Mouse (Mus musculus) kidney, postnatal 36 days (tissue): ENCODE results near the gene Susd1.
A peak's percentile ranks its signal among the peaks of the same experiment; 100 is the strongest.

Experiments used
- DNase-seq, 2 experiments: peaks; one replicate each; pipeline ENCODE4 v3.0.0; 2021 to 2022; ENCODE audit warnings: mixed read lengths in 2 of 2

Gene Susd1

DNA sequence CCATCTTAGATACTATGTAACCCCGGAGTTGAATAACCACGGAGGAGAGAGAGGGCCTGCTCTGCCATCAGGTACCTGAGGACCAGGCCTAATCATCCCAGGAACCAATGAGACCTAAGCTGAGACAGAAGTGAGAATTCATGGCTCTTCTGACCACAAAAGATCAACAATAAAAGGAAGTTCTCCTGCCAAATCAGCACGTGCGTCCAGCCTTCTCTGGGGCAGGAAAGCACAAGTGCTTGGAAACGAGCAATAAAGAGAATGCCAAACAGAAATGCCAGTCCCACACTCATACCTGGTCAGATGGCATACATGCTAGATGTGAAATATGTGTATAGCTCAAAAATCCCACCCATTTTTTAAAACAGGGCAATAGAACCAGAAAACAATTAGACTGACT is 58.6 kb downstream of the Susd1 start:
- no peak for DNase-seq

DNA sequence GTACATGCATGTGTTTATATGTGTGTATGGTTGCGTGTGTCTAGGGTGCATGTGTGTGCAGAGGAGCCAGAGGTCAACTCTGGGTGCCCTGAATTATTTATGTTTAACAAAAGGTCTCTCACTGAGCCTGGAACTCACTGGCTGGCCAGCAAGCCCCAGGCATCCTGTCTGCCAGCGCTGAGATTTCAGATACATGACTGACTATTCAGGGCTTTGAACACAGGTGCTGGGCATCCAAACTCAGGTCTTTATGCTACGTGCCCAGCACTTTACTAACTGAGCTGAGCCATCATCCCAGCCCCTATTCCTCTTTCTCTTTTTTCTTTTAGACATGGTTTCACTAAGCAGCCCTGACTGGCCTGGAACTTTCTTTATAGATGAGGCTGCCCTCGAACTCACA is 59.8 kb downstream of the Susd1 start:
- no peak for DNase-seq

DNA sequence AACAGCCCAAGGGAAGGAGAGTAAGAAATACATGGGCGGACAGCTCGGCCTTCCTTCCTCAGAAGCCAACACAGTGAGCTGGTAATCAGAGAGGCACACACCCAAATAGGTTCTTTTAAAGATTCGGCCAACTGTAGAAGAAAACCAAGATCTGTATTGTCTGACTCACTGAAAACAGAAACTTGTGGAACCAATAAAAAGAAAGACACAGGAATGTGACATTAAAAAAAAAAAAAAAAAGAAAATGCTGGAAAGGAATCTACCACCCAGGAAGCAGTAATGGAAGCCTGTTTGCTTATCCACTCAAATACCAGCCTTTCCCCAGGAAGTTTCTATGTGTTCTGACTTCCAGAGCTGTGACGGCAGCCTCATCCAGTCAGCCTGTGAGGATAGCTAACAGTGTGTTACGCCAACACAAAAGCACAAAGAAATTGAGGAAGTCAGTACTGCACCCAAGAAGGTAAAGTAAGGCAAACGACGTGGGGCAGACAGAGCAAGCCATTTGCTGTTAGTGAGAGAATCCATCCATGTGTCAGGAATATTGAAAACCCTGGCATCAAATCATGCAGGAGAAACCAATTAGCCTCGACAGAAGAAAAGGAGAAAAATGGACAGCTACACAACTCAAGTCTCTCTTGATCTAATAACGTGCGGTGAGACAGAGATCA is 64.0 kb downstream of the Susd1 start:
- no peak for DNase-seq

DNA sequence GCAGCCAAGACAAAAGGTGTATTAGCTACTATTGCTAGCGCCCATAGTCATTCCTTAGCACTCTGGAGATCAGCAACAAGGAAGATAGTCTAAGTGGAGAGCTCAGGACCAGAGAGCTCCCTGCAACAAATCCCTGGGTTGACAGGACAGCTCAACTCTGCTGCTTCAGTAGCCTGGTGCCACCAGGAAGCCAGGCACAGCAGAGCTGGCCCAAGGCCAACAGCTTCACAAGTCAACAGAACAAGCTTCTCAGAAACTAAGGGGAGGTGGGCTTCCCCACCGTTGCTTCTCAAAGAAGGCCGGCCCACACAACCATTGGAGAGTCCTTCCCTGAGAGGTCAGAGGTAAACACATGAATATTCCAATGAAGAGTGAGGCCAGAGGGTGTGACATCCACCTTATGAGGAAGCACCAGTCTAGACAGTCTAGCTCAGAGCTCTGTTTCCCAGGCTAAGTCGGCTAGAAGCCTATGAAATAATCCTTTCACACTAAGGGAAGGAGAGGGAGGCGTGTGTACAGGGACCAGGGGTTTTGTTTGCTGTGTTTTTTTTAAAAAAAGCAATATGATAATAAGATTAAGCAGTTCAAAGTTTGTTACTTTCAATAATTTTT is 65.8 kb downstream of the Susd1 start:
- peak in 1 of 2 experiments; percentile 56 for DNase-seq

DNA sequence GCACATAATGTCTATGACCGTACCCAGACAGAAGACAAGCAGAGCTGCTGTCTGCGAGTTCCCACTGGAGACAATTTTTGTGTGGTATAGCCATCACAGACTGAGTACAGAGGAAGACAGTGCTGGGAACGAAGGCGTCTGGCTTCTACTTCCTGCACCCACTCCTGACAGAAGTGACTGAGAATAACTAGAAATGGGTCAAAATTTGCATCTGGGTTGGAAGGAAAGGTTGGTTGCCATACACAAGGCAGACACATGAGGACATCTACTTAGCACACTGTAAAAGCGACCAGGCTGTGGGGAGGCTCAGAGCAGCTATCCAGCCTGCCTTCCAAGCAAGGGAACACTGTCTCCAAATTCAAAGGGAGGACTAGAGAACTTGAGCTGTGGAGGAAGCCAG is 66.5 kb downstream of the Susd1 start:
- no peak for DNase-seq

DNA sequence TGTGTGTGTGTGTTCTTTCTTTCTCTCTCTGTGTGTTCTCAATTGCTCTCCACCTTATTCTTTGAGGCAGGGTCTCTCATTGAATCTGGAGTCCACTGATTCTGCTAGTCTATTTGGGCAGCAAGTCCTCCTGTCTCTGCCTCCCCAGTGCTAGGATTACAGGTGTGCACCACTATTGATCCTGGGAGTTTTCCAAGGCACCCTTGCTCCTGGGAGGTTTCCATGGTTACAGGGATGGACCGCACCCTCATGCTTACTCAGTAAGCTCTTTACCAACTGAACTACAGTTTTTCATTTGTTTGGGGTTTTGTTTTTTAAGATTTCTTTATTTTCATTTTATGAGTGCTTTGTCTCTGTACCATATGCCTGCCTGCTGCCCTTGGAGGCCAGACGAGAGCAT is 68.5 kb downstream of the Susd1 start:
- no peak for DNase-seq

DNA sequence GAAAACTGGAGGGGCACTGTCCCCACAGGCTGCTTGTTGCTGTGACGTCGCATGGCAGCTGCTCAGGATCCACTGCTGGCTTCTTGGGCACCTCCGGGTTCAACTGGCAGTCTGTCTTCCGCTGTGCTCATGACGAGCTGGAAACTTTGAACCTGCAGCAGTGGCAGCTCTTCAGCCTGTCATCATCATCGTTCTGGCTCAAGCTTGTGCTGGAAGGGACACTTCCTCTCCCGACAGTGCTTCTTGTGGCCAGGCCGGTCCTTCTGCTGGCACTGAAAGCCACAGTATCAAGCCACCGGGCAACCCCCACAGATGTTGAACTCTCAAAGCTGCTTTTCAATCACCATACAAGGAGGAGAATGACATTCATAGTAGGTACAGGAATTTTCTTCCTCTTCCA is 70.3 kb downstream of the Susd1 start:
- no peak for DNase-seq

DNA sequence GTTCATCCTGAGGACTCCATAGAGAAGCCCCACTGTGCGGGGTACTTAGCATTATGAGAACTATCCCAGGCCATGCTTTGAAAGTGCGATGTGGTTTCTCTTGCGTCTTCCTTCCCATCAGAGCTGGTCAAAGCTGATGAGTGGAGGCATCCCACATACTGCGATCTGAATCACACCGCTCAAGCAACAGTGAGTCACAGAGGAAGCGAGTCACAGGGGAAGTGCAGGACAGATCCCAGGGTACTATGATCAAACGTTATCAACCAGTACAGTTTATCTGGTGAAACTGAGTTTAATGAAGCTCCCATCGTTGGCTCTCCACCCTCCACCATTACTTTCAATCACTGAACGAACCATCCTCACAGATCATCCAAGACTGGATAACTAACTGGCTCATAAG is 72.2 kb downstream of the Susd1 start:
- DNase-seq: no peak

DNA sequence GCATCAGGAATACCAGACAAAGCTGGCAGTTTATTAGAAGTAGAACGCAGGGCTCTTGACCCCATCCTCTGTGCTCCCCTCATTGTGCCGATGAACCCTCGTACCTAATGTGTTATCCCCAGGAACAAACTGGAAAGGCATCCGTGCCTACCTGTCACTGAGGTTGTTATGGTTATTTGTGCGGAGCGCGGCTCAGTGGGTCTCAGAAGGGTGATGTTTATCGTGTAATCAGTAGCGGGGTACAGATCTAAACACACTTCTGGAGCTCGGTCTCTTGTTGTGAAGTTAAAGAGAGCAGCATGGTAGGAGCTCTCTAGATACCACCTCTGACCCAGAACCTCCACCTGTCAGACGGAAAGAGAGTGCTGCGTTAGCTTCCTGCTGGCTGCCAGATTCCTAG is 72.9 kb downstream of the Susd1 start:
- no peak for DNase-seq

DNA sequence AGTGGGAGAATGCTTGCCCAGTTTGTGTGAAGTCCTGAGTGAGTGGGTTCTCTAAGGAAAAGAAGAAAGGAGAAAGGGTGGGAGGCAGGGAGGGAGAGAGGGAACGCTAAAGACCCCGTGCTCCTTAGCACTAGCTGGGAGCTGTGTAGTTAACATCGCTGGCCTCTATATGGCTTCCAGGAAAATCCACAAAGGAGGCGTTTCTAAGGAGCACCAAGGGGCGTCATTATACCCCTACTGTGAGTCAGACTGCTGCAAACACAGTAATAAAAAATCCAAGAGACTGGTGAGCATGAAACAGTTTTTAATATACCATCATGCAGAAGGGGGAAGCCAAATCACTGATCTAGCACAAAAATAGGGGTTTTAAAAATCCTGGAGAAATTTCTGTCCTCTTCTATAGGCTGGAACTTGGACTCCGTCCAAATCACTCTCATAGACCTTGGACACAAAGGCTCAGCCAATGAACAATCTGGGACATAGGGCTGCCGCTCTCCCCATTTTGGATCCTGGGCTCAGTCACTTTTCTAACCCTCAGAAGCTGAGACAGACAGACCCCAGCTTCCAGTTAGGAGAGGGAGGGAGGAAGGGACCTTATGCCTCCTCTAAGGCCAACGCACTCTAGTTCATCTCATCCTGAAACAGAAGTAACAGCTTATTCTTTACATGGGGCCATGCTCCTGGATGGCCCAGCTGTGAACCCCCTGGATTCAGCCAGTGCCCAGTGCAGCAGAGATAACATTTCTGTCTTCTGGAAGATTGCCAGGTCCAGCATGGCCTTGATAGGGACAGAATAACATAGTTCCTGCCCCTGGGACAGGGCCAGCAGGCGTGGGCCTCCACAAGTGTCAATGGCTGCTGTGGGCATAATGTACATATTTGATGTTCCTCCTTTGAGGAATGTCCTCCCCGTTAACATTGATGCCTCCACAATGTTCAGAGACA is 73.9 kb downstream of the Susd1 start:
- no peak for DNase-seq

DNA sequence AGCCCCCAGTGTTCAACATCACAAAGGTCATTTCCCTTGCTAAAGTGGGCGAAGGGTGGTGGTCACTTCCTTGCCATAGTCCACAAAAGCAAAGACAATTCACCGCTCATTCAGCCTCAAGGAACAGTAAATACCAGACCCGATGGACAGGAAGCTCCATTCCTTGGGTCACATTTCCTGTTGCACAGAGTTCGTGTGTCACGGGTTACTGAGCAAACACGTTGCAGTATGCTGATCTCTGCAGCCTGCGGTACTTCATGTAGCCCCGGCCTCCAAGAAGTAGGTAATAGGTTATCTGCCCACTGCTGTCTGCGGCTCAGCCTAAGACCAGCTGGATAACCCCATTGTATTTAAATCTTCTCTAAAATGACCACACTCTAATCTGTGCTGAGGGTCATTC is 75.4 kb downstream of the Susd1 start:
- peak; percentile 62 to 73 for DNase-seq

DNA sequence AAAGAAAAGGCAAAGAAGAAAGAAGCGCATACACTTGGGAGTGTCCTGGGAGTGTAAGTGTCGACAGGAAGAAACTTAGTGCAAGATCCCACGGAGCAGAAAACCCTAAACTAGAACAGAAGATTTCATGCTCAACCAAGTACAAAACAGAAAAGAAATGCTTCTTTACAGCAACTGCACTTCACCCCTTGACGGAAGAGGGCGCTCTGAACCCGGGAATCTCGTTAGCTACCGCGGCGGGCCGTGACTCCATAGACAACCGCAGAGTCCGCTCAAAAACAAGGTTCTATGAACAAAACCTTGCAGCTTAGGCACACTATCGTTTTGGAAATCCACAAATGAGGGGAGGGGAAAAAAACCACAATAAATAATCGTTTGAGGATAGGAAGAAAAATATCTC is 77.7 kb downstream of the Susd1 start:
- DNase-seq: peak; percentile 76 to 94

DNA sequence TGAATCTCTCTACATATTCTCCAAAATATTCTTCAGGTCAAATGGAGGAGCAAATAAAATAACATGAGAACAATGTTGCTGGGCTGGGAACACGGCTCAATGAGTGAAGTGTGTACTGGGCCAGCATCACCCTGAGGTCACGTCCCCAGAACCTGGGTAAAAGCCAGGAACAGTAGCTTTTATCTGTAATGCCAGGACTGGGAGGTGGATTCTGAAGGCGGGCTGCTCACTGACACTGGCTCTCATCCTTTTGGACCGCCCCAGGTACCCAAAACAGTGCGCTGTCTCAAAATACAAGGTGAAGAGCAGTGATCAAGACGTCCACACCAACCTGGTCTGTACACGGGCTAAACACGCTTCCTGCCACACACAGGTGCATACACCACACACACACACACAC is 78.5 kb downstream of the Susd1 start:
- no peak for DNase-seq

DNA sequence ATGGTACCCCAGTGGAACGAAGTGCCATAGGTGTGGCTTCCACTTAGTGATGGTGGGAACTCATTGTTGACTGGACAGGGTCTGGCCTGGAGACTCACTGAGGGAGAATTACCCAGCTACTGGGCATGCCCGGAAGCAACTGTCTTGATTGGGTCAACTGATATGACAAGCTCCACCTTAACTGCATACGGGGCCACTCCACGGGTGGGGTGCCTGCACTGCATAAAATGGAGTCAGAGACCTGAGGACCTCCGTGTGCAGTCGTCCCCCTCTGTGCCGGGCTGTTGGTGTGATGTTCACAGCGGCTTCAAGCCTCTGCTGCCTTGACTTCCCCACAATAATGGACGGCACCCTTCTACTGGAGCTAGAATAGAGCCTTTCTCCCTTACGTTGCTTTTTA is 79.5 kb downstream of the Susd1 start:
- no peak for DNase-seq

DNA sequence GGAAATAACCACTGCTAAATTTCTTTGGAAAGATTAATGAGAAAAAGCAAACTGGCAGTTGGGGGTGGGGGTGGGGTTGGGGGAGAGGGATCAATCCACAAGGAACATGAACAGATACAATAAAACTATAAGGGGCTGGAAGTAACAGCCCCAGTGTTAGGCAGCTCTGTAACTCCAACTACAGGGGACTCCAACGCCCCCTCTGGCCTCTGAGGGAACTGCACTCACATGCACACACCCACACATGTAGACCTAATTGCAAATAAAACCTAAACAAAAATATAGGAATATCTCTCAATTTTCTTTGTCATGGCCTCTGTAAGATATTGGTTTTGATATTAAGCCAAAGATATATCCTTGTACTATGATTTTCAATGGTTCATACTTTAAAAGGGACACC is 83.0 kb downstream of the Susd1 start:
- DNase-seq: no peak

DNA sequence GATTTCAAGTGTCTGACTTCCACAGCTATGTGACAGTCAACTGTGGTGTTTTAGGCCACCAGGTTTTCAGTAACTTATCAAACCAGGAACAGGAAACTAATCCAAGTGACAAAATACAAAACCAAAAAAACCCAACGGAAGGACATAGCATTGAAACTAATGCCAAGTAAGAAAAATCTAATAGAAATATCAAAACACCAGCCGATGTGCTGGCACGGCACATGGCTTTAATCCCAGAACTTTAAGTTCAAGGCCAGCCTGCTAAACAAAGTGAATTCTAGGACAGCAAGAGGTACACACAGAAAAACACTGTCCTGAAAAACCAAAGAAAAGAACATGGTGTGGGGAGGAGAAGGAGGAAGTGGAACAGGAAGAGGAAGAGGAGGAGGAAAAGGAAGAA is 83.8 kb downstream of the Susd1 start:
- no peak for DNase-seq

DNA sequence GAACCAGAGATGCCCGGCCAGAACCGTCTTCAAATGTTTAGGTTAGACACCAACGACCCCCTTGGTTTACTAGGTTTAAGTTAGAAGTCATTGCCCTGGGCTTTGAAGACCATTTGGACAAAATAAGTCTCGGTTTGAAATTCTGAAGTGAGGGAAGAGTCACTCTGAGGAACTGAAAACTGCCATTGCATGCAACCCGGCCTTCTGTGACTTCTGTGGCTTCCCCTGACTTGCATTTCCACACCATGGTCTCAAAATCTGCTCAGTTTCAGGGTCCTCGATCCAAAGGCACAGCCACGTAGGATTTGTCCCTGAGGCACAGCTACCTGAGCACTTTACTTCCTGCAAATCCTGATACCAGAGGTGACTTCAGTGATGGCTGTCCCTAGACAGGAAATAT is 86.5 kb downstream of the Susd1 start:
- DNase-seq: no peak

DNA sequence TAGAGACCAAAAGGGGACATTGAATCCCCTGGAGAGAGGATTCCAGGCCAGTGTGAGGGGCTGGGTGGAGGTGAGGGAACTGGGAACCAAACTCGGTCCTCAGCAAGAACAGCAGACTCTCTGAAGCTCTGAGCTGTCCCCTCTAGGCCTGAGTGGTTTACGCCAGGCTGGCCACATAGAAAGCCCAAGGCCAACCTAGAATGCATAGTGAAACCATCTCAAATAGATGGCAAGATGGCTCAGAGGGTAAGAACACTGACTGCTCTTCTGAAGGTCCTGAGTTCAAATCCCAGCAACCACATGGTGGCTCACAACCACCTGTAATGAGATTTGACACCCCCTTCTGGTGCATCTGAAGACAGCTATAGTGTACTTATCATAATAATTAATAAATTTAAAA is 88.1 kb downstream of the Susd1 start:
- no peak for DNase-seq

DNA sequence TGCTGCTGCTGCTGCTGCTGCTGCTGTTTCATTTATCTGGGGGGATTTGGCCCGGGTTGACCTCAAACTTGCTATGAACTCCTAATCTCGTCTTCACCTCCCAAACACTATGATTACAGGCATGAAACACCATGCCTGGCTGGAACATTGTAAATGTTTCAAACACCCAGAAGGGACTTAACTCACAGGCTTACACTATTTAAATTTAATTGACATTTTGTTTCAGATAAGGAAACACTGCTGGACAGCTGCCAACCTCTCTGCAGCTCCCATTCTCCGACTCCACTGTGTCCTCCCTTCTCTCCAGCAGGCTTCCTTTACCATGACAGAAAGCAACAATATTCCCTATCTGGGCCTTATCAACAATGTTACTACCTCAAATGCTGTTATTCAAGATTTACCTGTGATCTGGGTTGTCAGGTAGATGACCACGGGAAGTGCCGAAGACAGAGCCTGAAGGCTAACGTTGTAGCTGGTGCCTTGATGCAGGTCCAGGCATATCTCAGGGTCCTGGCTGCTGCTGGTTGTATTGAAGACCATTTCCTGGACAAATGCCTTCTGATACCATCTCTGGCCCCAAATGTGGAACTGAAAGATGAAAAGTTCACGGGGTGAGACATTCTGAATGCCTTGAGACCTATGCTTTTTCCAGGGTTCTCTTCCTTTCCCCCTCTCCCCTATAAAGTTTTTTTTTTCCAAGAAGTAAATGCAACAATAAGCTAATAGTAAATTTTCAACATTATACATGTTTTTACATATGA is 88.8 kb downstream of the Susd1 start:
- DNase-seq: no peak

DNA sequence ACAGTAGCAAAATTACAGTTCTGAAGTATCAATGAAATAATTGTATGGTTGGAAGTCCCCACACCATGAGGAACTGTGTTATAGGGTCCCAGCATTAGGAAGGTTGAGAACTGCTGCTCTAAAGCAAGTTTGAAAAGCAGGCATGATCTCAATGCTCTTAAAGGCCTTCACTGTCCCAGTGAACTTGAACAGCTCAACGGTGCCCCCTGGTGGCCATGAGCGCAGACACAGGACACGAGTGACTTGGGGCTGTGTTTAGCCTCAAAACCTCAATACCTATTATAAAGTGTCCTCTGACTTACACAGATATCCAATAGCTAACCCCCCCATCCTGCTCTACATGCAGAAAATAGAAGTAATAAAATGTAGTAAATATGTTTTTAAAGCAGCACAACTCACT is 97.7 kb downstream of the Susd1 start:
- peak; percentile 78 to 95 for DNase-seq

DNA sequence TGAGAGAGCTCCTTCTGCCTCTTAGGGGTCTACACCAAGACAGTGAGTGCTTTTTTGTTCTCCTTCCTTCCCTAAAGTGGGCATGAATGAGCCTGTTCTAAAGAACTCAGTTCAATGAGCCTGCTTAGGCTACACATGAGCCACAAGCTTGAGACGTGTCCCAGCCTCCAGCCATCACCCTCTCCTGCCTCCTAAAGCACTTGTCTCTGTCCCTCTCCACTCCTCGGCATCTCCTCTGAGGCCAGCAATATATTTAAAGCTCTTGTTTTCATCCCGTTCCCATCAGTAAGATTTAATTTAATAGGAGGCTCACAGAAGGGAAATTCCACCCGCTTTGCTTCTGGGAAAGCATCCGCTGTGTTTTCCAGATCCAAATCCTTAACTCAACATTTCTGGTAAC is 98.4 kb downstream of the Susd1 start:
- no peak for DNase-seq

DNA sequence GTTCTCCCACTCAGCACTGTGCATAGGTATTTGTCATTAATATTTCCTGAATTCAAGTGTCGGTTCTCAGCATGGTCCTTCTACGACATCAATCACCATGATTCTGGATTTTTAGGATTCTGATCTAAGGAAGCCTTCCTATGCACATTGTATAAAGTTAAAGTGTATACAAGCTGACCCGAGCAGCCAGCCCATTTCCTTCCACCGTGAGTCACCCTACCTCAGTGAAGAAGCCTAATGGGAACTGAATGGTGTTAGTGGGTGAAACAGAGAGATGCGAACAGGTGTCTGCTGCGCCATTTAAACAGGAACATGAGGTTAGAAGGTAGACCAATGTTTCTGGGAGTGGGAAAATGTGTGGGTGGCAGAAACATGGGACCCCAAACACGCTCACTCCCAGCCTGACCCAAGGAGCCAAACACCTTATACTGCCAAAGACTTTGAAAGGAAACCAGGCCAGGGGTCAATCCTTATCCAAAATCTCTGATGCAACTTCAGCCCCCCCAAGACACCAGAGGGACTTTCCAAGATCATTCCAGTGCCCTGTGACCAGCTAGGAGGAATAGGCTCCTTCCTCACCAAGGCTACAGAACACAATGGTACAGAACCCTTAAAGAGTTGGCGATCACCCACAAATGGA is 99.4 kb downstream of the Susd1 start:
- no peak for DNase-seq

DNA sequence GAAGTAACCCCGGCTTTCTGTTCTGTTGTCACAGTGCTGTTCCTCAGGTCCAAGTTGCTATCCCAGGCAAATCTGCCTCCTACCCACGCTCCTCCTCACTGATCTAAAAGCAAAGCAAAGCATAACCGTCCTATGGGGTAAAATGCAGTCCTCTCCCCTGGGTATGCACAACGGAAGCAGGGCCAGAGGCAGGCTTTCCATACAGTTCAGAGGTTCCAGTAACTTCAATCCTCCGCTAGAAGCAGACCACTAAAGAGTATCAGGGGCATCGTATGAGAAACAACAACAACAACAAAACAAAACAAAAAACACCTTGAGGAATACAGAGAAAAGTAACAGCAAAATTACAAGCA is 100.9 kb downstream of the Susd1 start:
- no peak for DNase-seq
